Mouse (Mus musculus): ENCODE results near the gene Samd10.

GRCm38 (mm10) chr2:181601751-181602145 lies 2.7 kb upstream of the Samd10 start:
- TF ChIP-seq CTCF (IDR thresholded peaks at IDR 0.05; ENCODE audit: control insufficient read depth, insufficient read depth, insufficient replicate concordance, low read depth, low read length), result no peak
- TF ChIP-seq POLR2A (IDR thresholded peaks at IDR 0.05; ENCODE audit: control insufficient read depth, low read depth, low read length), result no peak

Data from testis, adult 2 months (tissue).